9 mouse cellular contexts compared by ENCODE assay signal in genomic region chr2:165968876-165969275, GRCm38 (mm10). TPM values are rescaled to one million over a fixed set of nuclear protein-coding genes. Genes with fewer than 3 reads are reported as not detected.
DNase-seq lines count a peak whose midpoint lies in the region; ATAC-seq and TF ChIP-seq lines count a peak whose summit lies in the region.
"Had no signal": no experiment of that assay in that cellular context is flagged by ENCODE, and none has a peak within 500 bp of the region (broad histone marks: within the 10 kb centered on the region; RNA-seq: fewer than 3 reads in every experiment).

No protein-coding gene starts in this region.

- H3K27ac ChIP-seq in midbrain, embryonic 13.5 days = 0 out of 2 replicates have a peak overlapping the region, but pooled peaks have one; percentile 57
- H3K27ac ChIP-seq in midbrain, embryonic 15.5 days = no peak overlapping the region
- H3K27ac ChIP-seq in embryonic facial prominence, embryonic 11.5 days (replicated peaks; ENCODE audit: low read depth, low read length) = no peak overlapping the region
- no peak overlapping the region for H3K27ac ChIP-seq in intestine, postnatal 0 days (ENCODE audit: low read depth, low read length)
- H3K27ac ChIP-seq: neural tube, embryonic 12.5 days had no signal

- no peaks in the 10 kb centered on the region for H3K27me3 ChIP-seq in midbrain, embryonic 13.5 days
- no peaks in the 10 kb centered on the region for H3K27me3 ChIP-seq in midbrain, embryonic 15.5 days (replicated peaks)
- no peaks in the 10 kb centered on the region for H3K27me3 ChIP-seq in embryonic facial prominence, embryonic 11.5 days (ENCODE audit: control insufficient read depth, insufficient read depth, low read length)
- H3K27me3 ChIP-seq in intestine, postnatal 0 days (replicated peaks; ENCODE audit: control insufficient read depth, insufficient read depth, low read length) = no peaks in the 10 kb centered on the region
- H3K27me3 ChIP-seq: neural tube, embryonic 12.5 days had no signal

- WGBS in midbrain, embryonic 13.5 days = 44% methylated on average over 3 of the region's 3 CpGs
- 42% methylated on average over 3 of the region's 3 CpGs for WGBS in midbrain, embryonic 15.5 days
- WGBS in embryonic facial prominence, embryonic 11.5 days = 32% methylated on average over 3 of the region's 3 CpGs
- 23% methylated on average over 3 of the region's 3 CpGs for WGBS in intestine, postnatal 0 days

- H3K9ac ChIP-seq in midbrain, embryonic 13.5 days (replicated peaks) = no peak overlapping the region
- no peak overlapping the region for H3K9ac ChIP-seq in midbrain, embryonic 15.5 days
- H3K9ac ChIP-seq in embryonic facial prominence, embryonic 11.5 days (replicated peaks; ENCODE audit: low read length) = no peak overlapping the region
- H3K9ac ChIP-seq in intestine, postnatal 0 days (ENCODE audit: low read depth, low read length) = no peak overlapping the region
- H3K9ac ChIP-seq: neural tube, embryonic 12.5 days had no signal

- H3K9me3 ChIP-seq in midbrain, embryonic 13.5 days = no peaks in the 10 kb centered on the region
- H3K9me3 ChIP-seq in midbrain, embryonic 15.5 days = no peaks in the 10 kb centered on the region
- H3K9me3 ChIP-seq in embryonic facial prominence, embryonic 11.5 days (replicated peaks; ENCODE audit: control insufficient read depth, low read length) = no peaks in the 10 kb centered on the region
- H3K9me3 ChIP-seq in intestine, postnatal 0 days (ENCODE audit: control insufficient read depth) = no peaks in the 10 kb centered on the region
- H3K9me3 ChIP-seq: neural tube, embryonic 12.5 days had no signal

- peak; percentile 25 for DNase-seq in embryonic facial prominence, embryonic 11.5 days (ENCODE audit: low spot score)
- DNase-seq in lung, postnatal 14 days = peak; percentile 45
- no peak for DNase-seq in c-Kit-positive CD71-positive TER-119-positive erythroid progenitor cells, embryonic 14.5 days (ENCODE audit: low spot score)
- DNase-seq in B cell, adult 2 months = no peak
- DNase-seq in thymus, postnatal 0 days (ENCODE audit: low spot score) = no peak

- H3K4me1 ChIP-seq in midbrain, embryonic 13.5 days (replicated peaks) = peaks cover 15% of the 10 kb centered on the region
- H3K4me1 ChIP-seq in midbrain, embryonic 15.5 days = 0 out of 2 replicates have a peak, but pooled peaks cover 8% of the 10 kb centered on the region
- no peaks in the 10 kb centered on the region for H3K4me1 ChIP-seq in embryonic facial prominence, embryonic 11.5 days (ENCODE audit: control insufficient read depth, insufficient read depth, low read length)
- no peaks in the 10 kb centered on the region for H3K4me1 ChIP-seq in intestine, postnatal 0 days (replicated peaks; ENCODE audit: control insufficient read depth, insufficient read depth, low read length)

- H3K4me2 ChIP-seq in midbrain, embryonic 13.5 days (replicated peaks) = no peak overlapping the region
- H3K4me2 ChIP-seq in midbrain, embryonic 15.5 days = no peak overlapping the region
- no peak overlapping the region for H3K4me2 ChIP-seq in embryonic facial prominence, embryonic 11.5 days (ENCODE audit: low read depth, low read length)
- no peak overlapping the region for H3K4me2 ChIP-seq in intestine, postnatal 0 days (replicated peaks; ENCODE audit: low read depth)
- H3K4me2 ChIP-seq: neural tube, embryonic 12.5 days had no signal

- no peak overlapping the region for H3K4me3 ChIP-seq in midbrain, embryonic 13.5 days (replicated peaks)
- H3K4me3 ChIP-seq in midbrain, embryonic 15.5 days = no peak overlapping the region
- H3K4me3 ChIP-seq in embryonic facial prominence, embryonic 11.5 days (ENCODE audit: low read depth, low read length) = no peak overlapping the region
- no peak overlapping the region for H3K4me3 ChIP-seq in intestine, postnatal 0 days (ENCODE audit: low read depth, low read length)
- H3K4me3 ChIP-seq: neural tube, embryonic 12.5 days had no signal

- no peak for TF ChIP-seq CTCF in intestine, postnatal 0 days (IDR thresholded peaks at IDR 0.05; ENCODE audit: low read depth)

- no peak for ATAC-seq in midbrain, embryonic 13.5 days
- no peak for ATAC-seq in midbrain, embryonic 15.5 days (replicated peaks)
- no peak for ATAC-seq in embryonic facial prominence, embryonic 11.5 days (replicated peaks; ENCODE audit: insufficient number of reproducible peaks, low FRiP score, low TSS enrichment, low read depth)
- ATAC-seq in intestine, postnatal 0 days = peak; percentile 62

- H3K36me3 ChIP-seq in midbrain, embryonic 13.5 days = no peaks in the 10 kb centered on the region
- no peaks in the 10 kb centered on the region for H3K36me3 ChIP-seq in midbrain, embryonic 15.5 days (replicated peaks)
- H3K36me3 ChIP-seq in embryonic facial prominence, embryonic 11.5 days (replicated peaks; ENCODE audit: control insufficient read depth, insufficient read depth, low read depth, low read length) = no peaks in the 10 kb centered on the region
- no peaks in the 10 kb centered on the region for H3K36me3 ChIP-seq in intestine, postnatal 0 days (ENCODE audit: control insufficient read depth, insufficient read depth)
- H3K36me3 ChIP-seq: neural tube, embryonic 12.5 days had no signal

RNA-seq across cellular contexts. Expression of gene Ncoa3, which starts 23.6 kb away (rescaled TPM):
- polyA plus RNA-seq in midbrain, embryonic 13.5 days (2015; fragmentation: Nextera tagmentation; extraction: Ambion mirVana) = 14.3 and 14.4 TPM in 2 replicates
- polyA plus RNA-seq in midbrain, embryonic 15.5 days (2015; fragmentation: Nextera tagmentation; extraction: Ambion mirVana) = 16.6 and 16.7 TPM in 2 replicates
- polyA plus RNA-seq in embryonic facial prominence, embryonic 11.5 days (2014; fragmentation: Nextera tagmentation; extraction: Ambion mirVana) = 16.2 and 18.0 TPM in 2 replicates
- polyA plus RNA-seq in intestine, postnatal 0 days (2015; fragmentation: Nextera tagmentation; extraction: Ambion mirVana) = 4.7 and 5.7 TPM in 2 replicates
- 18.2 and 20.4 TPM in 2 replicates for polyA plus RNA-seq in thymus, postnatal 0 days (2015; fragmentation: Nextera tagmentation; extraction: Ambion mirVana)

Comparison
In these comparisons a context has a peak if more than half of its experiments do, and no peak if none do; other contexts are left out.
1. DNase-seq: peak in embryonic facial prominence, embryonic 11.5 days (single experiment) and lung, postnatal 14 days (single experiment); none in c-Kit-positive CD71-positive TER-119-positive erythroid progenitor cells, embryonic 14.5 days (single experiment), B cell, adult 2 months (0 of 2) and thymus, postnatal 0 days (single experiment).